Mouse (Mus musculus) left cerebral cortex, postnatal 36 days (tissue): ENCODE measurements around the gene Olfr1255. TPM values are rescaled to one million over a fixed set of nuclear protein-coding genes. Genes with fewer than 3 reads are reported as not detected.

ENCODE experiments used
- DNase-seq, 2 experiments: peaks; one replicate each; pipeline ENCODE4 v3.0.0; 2021 to 2022; ENCODE audit warnings: low spot score in 2 of 2, mixed read lengths in 1 of 2
- intact Hi-C: fragments of 180-260 bp; cut with DNase I; formaldehyde crosslinking; loops from one replicate; pipeline ENCODE4 v1.15.1; 2025
- total RNA-seq, 2 experiments: library from RNA; stranded (reverse); gene quantifications; 2 replicates each; pipeline ENCODE4 v1.2.3; 2021

The Olfr1255 gene
- not detected for total RNA-seq

DNA sequence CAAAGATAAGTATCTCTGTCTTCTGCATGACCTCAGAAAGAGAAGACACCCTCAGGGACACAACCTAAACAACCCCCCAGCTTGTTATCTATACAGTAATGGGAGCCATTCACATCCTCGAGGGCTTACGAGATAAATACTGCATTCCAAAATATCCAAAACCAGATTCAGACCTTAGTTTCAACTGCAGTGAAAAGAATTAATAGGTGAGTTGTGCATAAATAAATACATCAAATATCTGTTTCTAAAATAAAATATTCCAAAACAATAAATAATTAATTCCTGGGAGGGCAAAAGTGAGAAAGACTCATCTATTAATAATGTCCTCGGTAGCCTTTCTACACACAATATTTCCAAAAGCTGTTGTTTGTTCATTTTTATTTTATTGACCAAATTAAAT is at the start of gene Olfr1255:
Gene Olfr1255, plus strand, starts transcription at position 301 of the 400 bp plus-strand sequence.
- intact Hi-C loops, result no loop called here

GRCm38 (mm10) chr2:89793519-89793918 is 18.3 kb upstream of the Olfr1255 start, which contains the start of gene Olfr1254:
Olfr1254 (minus strand) TSS chr2:89793619.
- intact Hi-C loops, result no loop called here

More for the DNA sequence above, at the start of gene Olfr1255:
- no peak for DNase-seq

DNA sequence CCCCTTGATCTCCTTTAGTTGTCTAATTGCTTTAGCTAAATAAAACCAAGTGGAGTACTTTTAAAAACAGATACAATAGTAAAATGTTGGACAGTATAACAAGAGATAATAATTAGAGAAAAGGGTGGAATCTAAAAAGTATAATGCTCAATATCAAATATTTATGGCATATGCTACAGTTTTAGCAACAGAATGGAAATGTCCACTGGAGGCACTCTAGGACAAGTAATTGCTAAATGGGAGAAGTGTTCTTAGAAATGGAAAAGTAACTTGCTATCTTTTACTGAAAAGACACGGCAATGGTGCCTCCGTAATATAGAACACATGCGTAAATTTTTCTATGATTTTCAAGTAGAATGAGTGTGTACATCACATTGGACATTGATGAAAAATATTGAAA is 12.3 kb upstream of the Olfr1255 start:
- intact Hi-C loops, result no loop called here
- no peak for DNase-seq

More at GRCm38 (mm10) chr2:89793519-89793918, 18.3 kb upstream of the Olfr1255 start, which contains the start of gene Olfr1254:
- no peak for DNase-seq

- intact Hi-C loops, result no loop called here
Observed at GRCm38 (mm10) chr2:89810751-89811150, 1.1 kb upstream of the Olfr1255 start.

GRCm38 (mm10) chr2:89820216-89820615 is 8.4 kb downstream of the Olfr1255 start:
- intact Hi-C loops, result no loop called here
- DNase-seq, result no peak

More at GRCm38 (mm10) chr2:89810751-89811150, 1.1 kb upstream of the Olfr1255 start:
- no peak for DNase-seq

DNA sequence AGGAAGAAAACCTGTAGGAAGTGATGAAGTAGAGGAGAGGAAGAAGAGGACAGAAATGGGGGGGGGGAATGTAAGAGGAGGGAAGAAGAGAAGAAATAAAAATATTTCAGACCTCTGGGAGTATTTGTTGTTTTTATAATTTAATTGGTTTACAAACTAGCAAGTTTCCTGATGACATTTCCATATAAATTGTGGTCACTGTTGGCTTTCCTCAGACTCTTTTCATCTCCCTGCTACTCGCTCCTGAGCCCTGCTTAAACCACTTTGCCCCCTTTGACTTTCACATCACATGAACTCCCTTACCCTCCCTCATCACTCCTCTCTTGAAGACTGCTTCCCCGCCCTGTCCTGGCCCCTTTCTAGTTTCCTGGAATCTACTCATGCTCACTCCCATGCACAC is 29.6 kb downstream of the Olfr1255 start, which contains the start of gene Olfr1256:
Gene Olfr1256, minus strand, starts transcription at position 101 of the 400 bp plus-strand sequence.
- DNase-seq, result no peak
- intact Hi-C loops, result no loop called here

DNA sequence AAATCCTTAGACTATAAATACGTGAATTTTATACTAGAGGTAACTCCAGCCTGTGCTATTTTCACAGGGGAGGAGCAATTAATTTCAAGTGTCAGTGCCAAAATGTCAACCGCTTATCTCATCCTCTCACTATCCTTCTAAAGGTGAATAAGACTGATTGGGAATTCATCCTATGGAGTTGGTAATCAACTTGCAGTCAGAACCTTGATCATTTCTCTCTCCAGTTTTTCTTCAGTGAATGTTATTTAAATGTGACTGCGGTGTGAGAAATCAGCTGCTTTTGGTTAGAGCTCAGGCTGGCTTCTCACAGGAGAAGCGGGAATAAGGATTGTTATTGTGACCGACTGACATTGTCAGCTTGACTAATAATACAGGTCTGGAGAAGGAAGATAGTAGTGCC is 36.3 kb downstream of the Olfr1255 start, which contains the start of gene Olfr48:
Gene Olfr48, minus strand, starts transcription at position 101 of the 400 bp plus-strand sequence.
- intact Hi-C loops, result no loop called here
- DNase-seq, result no peak

GRCm38 (mm10) chr2:89849230-89849629 is 37.4 kb downstream of the Olfr1255 start:
- no peak for DNase-seq
- intact Hi-C loops, result no loop called here

Other genes with a start within 250 kb of the Olfr1255 start
- not detected for gene Olfr1245, start 233.6 kb upstream of the Olfr1255 start, total RNA-seq
- gene Olfr1246, start 218.9 kb upstream of the Olfr1255 start, total RNA-seq, result not detected
- under 1 TPM in 1 of 2 experiments, not detected in 1; 0.11 TPM for gene Olfr1247, start 197.9 kb upstream of the Olfr1255 start, total RNA-seq
- not detected for gene Olfr1248, start 193.8 kb upstream of the Olfr1255 start, total RNA-seq
- not detected for gene Olfr1249, start 177.1 kb upstream of the Olfr1255 start, total RNA-seq
- not detected for gene Olfr1250, start 150.6 kb upstream of the Olfr1255 start, total RNA-seq
- gene Olfr1251, start 140.1 kb upstream of the Olfr1255 start, total RNA-seq, result not detected
- gene Olfr1252, start 87.0 kb upstream of the Olfr1255 start, total RNA-seq, result not detected
- gene Olfr1253, start 55.0 kb upstream of the Olfr1255 start, total RNA-seq, result not detected
- not detected for gene Olfr1254, start 18.4 kb upstream of the Olfr1255 start, total RNA-seq
- gene Olfr1256, start 29.5 kb downstream of the Olfr1255 start, total RNA-seq, result not detected
- gene Olfr48, start 36.2 kb downstream of the Olfr1255 start, total RNA-seq, result not detected
- gene Olfr1257, start 66.4 kb downstream of the Olfr1255 start, total RNA-seq, result not detected
- gene Olfr1258, start 115.3 kb downstream of the Olfr1255 start, total RNA-seq, result not detected
- gene Olfr1259, start 136.6 kb downstream of the Olfr1255 start, total RNA-seq, result not detected
- gene Olfr1260, start 162.3 kb downstream of the Olfr1255 start, total RNA-seq, result not detected
- gene Olfr1261, start 179.2 kb downstream of the Olfr1255 start, total RNA-seq, result not detected
- gene Olfr1262, start 188.1 kb downstream of the Olfr1255 start, total RNA-seq, result not detected
- gene Olfr1263, start 200.1 kb downstream of the Olfr1255 start, total RNA-seq, result not detected
- gene Olfr1264, start 213.5 kb downstream of the Olfr1255 start, total RNA-seq, result not detected
- gene Olfr1265, start 223.3 kb downstream of the Olfr1255 start, total RNA-seq, result not detected